Mouse (Mus musculus): ENCODE data around the gene Ppp1r21. TPM values are rescaled to one million over a fixed set of nuclear protein-coding genes. Genes with fewer than 3 reads are reported as not detected.

The Ppp1r21 gene
- polyA plus RNA-seq, 1 experiment from 2014 or later, result 29.5 TPM

GRCm38 (mm10) chr17:88508846-88509508, 20.9 kb upstream of the Ppp1r21 start:
- Histone ChIP-seq H3K4me2 (ENCODE audit: low read length) (peak overlapping the region; percentile 14), H3K36me3 (ENCODE audit: control insufficient read depth, insufficient read depth, low read length) (no peaks in the 10 kb centered on the region), H3K4me3 (ENCODE audit: low read depth, low read length) (no peak overlapping the region), H3K27ac (ENCODE audit: low read depth) (no peak overlapping the region), H3K4me1 (replicated peaks; ENCODE audit: control insufficient read depth, insufficient read depth, low read length) (peaks cover 14% of the 10 kb centered on the region), H3K9me3 (ENCODE audit: control insufficient read depth, low read length) (no peaks in the 10 kb centered on the region), H3K27me3 (replicated peaks; ENCODE audit: control insufficient read depth, insufficient read depth, low read length) (no peaks in the 10 kb centered on the region), H3K9ac (ENCODE audit: low read length) (no peak overlapping the region)
- WGBS, result 38% methylated on average over 12 of the region's 12 CpGs
- DNase-seq (ENCODE audit: low spot score) (peak; percentile 71), ATAC-seq (replicated peaks; ENCODE audit: low FRiP score, low TSS enrichment, low read depth) (peak; percentile 62)

DNA sequence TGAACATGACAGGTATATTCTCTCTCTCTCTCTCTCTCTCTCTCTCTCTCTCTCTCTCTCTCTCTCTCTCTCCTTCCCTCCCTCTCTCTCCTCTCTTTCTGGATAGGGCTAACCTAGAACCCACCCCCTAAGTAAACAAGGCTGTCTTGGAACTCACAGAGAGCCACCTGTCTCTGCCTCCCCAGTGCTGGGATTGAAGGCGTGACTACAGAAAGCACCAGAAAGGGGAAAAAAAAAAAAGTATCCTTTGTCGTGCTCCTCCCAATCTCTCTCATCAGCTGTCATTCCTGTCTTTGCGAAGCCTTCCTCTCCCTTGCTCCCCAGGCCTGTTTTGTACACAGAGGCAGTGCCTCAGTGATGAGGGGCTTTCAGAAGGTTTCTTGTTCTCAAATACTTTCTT, 19.9 kb upstream of the Ppp1r21 start:
- Histone ChIP-seq H3K9me3 (ENCODE audit: control insufficient read depth, low read length) (no peaks in the 10 kb centered on the region), H3K4me1 (replicated peaks; ENCODE audit: control insufficient read depth, insufficient read depth, low read length) (peaks cover 11% of the 10 kb centered on the region), H3K36me3 (ENCODE audit: control insufficient read depth, insufficient read depth, low read length) (no peaks in the 10 kb centered on the region), H3K9ac (ENCODE audit: low read length) (no peak overlapping the region), H3K27ac (ENCODE audit: low read depth) (no peak overlapping the region), H3K4me3 (ENCODE audit: low read depth, low read length) (no peak overlapping the region), H3K27me3 (replicated peaks; ENCODE audit: control insufficient read depth, insufficient read depth, low read length) (no peaks in the 10 kb centered on the region), H3K4me2 (ENCODE audit: low read length) (no peak overlapping the region)
- no peak for ATAC-seq (replicated peaks; ENCODE audit: low FRiP score, low TSS enrichment, low read depth)
- DNase-seq (ENCODE audit: low spot score), result no peak
- WGBS, result 84% methylated on average over 3 of the region's 3 CpGs

DNA sequence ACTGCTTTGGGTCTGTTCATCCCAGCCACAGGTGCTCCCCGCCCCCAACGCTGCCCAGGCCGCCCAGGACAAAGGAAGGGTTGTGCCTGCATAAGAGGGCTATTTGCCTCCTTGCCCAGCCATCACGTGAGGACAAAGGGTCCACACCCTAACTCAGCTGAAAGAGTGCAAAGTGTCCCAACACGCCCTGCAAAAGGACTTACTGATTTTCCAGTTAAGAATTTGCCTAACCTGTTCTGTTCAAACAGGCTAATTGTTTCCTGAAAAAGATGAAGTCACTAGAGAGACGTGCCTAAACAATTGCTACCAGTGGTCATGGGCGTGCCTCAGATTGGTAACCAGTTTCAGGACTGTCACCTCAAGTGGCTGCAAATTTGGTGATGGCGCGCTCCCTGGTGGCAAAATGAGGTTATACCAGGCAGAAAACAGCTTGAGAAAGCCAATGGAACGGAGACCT, 18.8 kb upstream of the Ppp1r21 start:
- WGBS, result 24% methylated on average over 10 of the region's 10 CpGs
- H3K9ac ChIP-seq (ENCODE audit: low read length), result no peak overlapping the region
- no peaks in the 10 kb centered on the region for H3K36me3 ChIP-seq (ENCODE audit: control insufficient read depth, insufficient read depth, low read length)
- peaks cover 11% of the 10 kb centered on the region for H3K4me1 ChIP-seq (replicated peaks; ENCODE audit: control insufficient read depth, insufficient read depth, low read length)
- no peaks in the 10 kb centered on the region for H3K9me3 ChIP-seq (ENCODE audit: control insufficient read depth, low read length)
- peak; percentile 90 for DNase-seq (ENCODE audit: low spot score)
- no peak overlapping the region for H3K27ac ChIP-seq (ENCODE audit: low read depth)
- H3K4me3 ChIP-seq (ENCODE audit: low read depth, low read length), result no peak overlapping the region
- ATAC-seq (replicated peaks; ENCODE audit: low FRiP score, low TSS enrichment, low read depth), result peak; percentile 65
- no peaks in the 10 kb centered on the region for H3K27me3 ChIP-seq (replicated peaks; ENCODE audit: control insufficient read depth, insufficient read depth, low read length)
- H3K4me2 ChIP-seq (ENCODE audit: low read length), result no peak overlapping the region

DNA sequence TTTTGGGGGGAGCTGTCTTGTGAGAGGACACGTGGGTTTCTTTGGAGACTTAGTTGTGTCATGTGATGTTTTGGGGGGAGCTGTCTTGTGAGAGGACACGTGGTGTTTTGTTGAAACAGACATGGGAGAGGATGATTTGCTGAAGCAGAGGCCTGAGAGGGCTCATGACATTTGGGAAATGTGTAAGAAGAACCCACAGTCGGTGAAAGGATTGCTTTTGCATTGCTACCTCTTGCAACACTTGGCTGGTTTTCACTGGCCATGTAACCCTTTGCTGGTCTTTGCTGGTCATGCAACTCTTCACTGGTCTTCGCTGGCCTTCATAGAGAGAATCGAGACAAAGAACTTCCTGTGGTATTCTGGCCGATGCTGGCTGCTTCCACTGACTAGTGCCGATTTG, 13.4 kb upstream of the Ppp1r21 start:
- 82% methylated on average over 7 of the region's 7 CpGs for WGBS
- Histone ChIP-seq H3K9ac (ENCODE audit: low read length) (no peak overlapping the region), H3K4me1 (replicated peaks; ENCODE audit: control insufficient read depth, insufficient read depth, low read length) (no peaks in the 10 kb centered on the region), H3K4me2 (ENCODE audit: low read length) (no peak overlapping the region), H3K27me3 (replicated peaks; ENCODE audit: control insufficient read depth, insufficient read depth, low read length) (no peaks in the 10 kb centered on the region), H3K9me3 (ENCODE audit: control insufficient read depth, low read length) (no peaks in the 10 kb centered on the region), H3K27ac (ENCODE audit: low read depth) (no peak overlapping the region), H3K36me3 (ENCODE audit: control insufficient read depth, insufficient read depth, low read length) (no peaks in the 10 kb centered on the region), H3K4me3 (ENCODE audit: low read depth, low read length) (no peak overlapping the region)
- ATAC-seq (replicated peaks; ENCODE audit: low FRiP score, low TSS enrichment, low read depth) (no peak), DNase-seq (ENCODE audit: low spot score) (peak; percentile 18)

DNA sequence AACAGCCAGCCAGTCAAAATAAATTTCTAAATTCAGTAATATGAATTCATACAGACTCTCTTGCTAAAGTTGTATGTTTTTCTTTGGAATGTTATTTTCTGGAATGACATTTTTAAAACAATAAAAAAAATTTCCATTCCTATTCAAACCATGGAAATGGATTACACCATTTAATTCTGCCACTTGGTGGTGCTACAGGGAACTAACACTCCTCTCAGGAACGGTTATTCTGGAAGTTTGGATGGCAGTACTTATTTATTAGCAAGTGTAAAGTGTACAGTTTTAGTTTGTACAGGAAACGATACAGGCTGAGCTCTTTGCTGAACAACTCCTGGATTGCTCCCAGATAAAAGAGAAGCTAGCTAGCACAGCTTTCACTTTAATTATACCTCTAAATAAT, 2.1 kb upstream of the Ppp1r21 start:
- Histone ChIP-seq H3K4me2 (ENCODE audit: low read length) (no peak overlapping the region), H3K9ac (ENCODE audit: low read length) (no peak overlapping the region), H3K4me3 (ENCODE audit: low read depth, low read length) (no peak overlapping the region), H3K27me3 (replicated peaks; ENCODE audit: control insufficient read depth, insufficient read depth, low read length) (no peaks in the 10 kb centered on the region), H3K27ac (ENCODE audit: low read depth) (no peak overlapping the region), H3K4me1 (replicated peaks; ENCODE audit: control insufficient read depth, insufficient read depth, low read length) (peaks cover 11% of the 10 kb centered on the region; the same call in 1 of the 2 replicates), H3K9me3 (ENCODE audit: control insufficient read depth, low read length) (no peaks in the 10 kb centered on the region), H3K36me3 (ENCODE audit: control insufficient read depth, insufficient read depth, low read length) (no peaks in the 10 kb centered on the region)
- ATAC-seq (replicated peaks; ENCODE audit: low FRiP score, low TSS enrichment, low read depth) (no peak), DNase-seq (ENCODE audit: low spot score) (no peak)
- 14% methylated on average over 2 of the region's 2 CpGs for WGBS

GRCm38 (mm10) chr17:88530236-88530619, 310 bp downstream of the Ppp1r21 start:
- ATAC-seq (replicated peaks; ENCODE audit: low FRiP score, low TSS enrichment, low read depth) (peak; percentile 83), DNase-seq (ENCODE audit: low spot score) (no peak)
- Histone ChIP-seq H3K27me3 (replicated peaks; ENCODE audit: control insufficient read depth, insufficient read depth, low read length) (no peaks in the 10 kb centered on the region), H3K4me3 (ENCODE audit: low read depth, low read length) (peak overlapping the region; percentile 73), H3K4me1 (replicated peaks; ENCODE audit: control insufficient read depth, insufficient read depth, low read length) (peaks cover 11% of the 10 kb centered on the region; the same call in 1 of the 2 replicates), H3K4me2 (ENCODE audit: low read length) (peak overlapping the region; percentile 75), H3K9me3 (ENCODE audit: control insufficient read depth, low read length) (no peaks in the 10 kb centered on the region), H3K36me3 (ENCODE audit: control insufficient read depth, insufficient read depth, low read length) (no peaks in the 10 kb centered on the region), H3K9ac (ENCODE audit: low read length) (peak overlapping the region; percentile 48), H3K27ac (ENCODE audit: low read depth) (0 out of 2 replicates have a peak overlapping the region, but pooled peaks have one; percentile 35)
- under 1% methylated on average over 14 of the region's 14 CpGs for WGBS

DNA sequence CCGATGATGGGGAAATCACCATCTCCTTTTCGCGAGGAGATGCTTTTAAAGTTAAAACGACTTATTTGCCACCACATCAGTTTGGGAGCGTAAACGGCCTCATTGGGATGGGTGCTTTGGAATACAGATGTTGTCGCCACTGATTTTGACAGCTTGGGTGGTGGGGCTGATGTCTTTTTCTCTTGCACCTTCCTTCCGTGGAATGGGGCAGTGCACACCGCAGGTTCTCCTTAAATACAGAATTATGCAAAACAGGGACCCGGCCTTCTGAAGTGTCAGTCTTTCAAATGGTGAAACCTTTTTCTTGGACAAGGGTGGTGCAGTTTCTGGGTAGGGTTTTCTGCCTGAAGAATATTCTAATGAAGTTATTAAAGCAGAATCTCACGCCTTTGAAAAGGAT, 749 bp downstream of the Ppp1r21 start:
- Histone ChIP-seq H3K36me3 (ENCODE audit: control insufficient read depth, insufficient read depth, low read length) (no peaks in the 10 kb centered on the region), H3K27ac (ENCODE audit: low read depth) (0 out of 2 replicates have a peak overlapping the region, but pooled peaks have one; percentile 35), H3K9ac (ENCODE audit: low read length) (peak overlapping the region; percentile 48), H3K4me2 (ENCODE audit: low read length) (peak overlapping the region; percentile 75), H3K9me3 (ENCODE audit: control insufficient read depth, low read length) (no peaks in the 10 kb centered on the region), H3K4me3 (ENCODE audit: low read depth, low read length) (peak overlapping the region; percentile 73), H3K27me3 (replicated peaks; ENCODE audit: control insufficient read depth, insufficient read depth, low read length) (no peaks in the 10 kb centered on the region), H3K4me1 (replicated peaks; ENCODE audit: control insufficient read depth, insufficient read depth, low read length) (peaks cover 11% of the 10 kb centered on the region; the same call in 1 of the 2 replicates)
- DNase-seq (ENCODE audit: low spot score), result no peak
- 7% methylated on average over 11 of the region's 11 CpGs for WGBS
- ATAC-seq (replicated peaks; ENCODE audit: low FRiP score, low TSS enrichment, low read depth), result no peak

- ATAC-seq (replicated peaks; ENCODE audit: low FRiP score, low TSS enrichment, low read depth), result no peak
- H3K27ac ChIP-seq (ENCODE audit: low read depth), result no peak overlapping the region
- H3K9ac ChIP-seq (ENCODE audit: low read length), result no peak overlapping the region
- H3K36me3 ChIP-seq (ENCODE audit: control insufficient read depth, insufficient read depth, low read length), result no peaks in the 10 kb centered on the region
- H3K9me3 ChIP-seq (ENCODE audit: control insufficient read depth, low read length), result no peaks in the 10 kb centered on the region
- H3K27me3 ChIP-seq (replicated peaks; ENCODE audit: control insufficient read depth, insufficient read depth, low read length), result no peaks in the 10 kb centered on the region
- WGBS, result 58% methylated on average over 6 of the region's 6 CpGs
- DNase-seq (ENCODE audit: low spot score), result no peak
- peak overlapping the region; percentile 73 for H3K4me3 ChIP-seq (ENCODE audit: low read depth, low read length)
- peak overlapping the region; percentile 75 for H3K4me2 ChIP-seq (ENCODE audit: low read length)
- H3K4me1 ChIP-seq (replicated peaks; ENCODE audit: control insufficient read depth, insufficient read depth, low read length), result peaks cover 11% of the 10 kb centered on the region; the same call in 1 of the 2 replicates
Observed at GRCm38 (mm10) chr17:88531176-88531575, 1.3 kb downstream of the Ppp1r21 start.

All from intestine, embryonic 14.5 days (tissue).